Mouse (Mus musculus): ENCODE data around the gene Sdk2. TPM values are rescaled to one million over a fixed set of nuclear protein-coding genes. Genes with fewer than 3 reads are reported as not detected.
A peak's percentile ranks its signal among the peaks of the same experiment; 100 is the strongest.

Gene Sdk2
- polyA plus RNA-seq, 1 experiment from 2014 or later: 3.5 TPM

GRCm38 (mm10) chr11:113764132-113764849 lies 302.6 kb downstream of the Sdk2 start:
- WGBS: 74% methylated on average over 6 of the region's 6 CpGs
- no peak for TF ChIP-seq CTCF (IDR thresholded peaks at IDR 0.05; ENCODE audit: low read depth)
- Histone ChIP-seq H3K9ac (no peak overlapping the region), H3K4me1 (ENCODE audit: insufficient read depth) (peaks cover 26% of the 10 kb centered on the region; the same call in 1 of the 2 replicates), H3K27me3 (ENCODE audit: insufficient read depth, low read length) (no peaks in the 10 kb centered on the region), H3K27ac (ENCODE audit: low read depth) (no peak overlapping the region), H3K9me3 (ENCODE audit: low read depth, low read length) (no peaks in the 10 kb centered on the region), H3K4me2 (no peak overlapping the region), H3K36me3 (ENCODE audit: insufficient read depth) (no peaks in the 10 kb centered on the region), H3K4me3 (ENCODE audit: low read depth, low read length) (no peak overlapping the region)
- no peak for DNase-seq
- no peak for ATAC-seq (ENCODE audit: insufficient read depth)

GRCm38 (mm10) chr11:113763449-113763848 lies 303.4 kb downstream of the Sdk2 start:
- TF ChIP-seq CTCF (IDR thresholded peaks at IDR 0.05; ENCODE audit: low read depth): no peak
- no peaks in the 10 kb centered on the region for H3K27me3 ChIP-seq (ENCODE audit: insufficient read depth, low read length)
- no peak overlapping the region for H3K4me3 ChIP-seq (ENCODE audit: low read depth, low read length)
- no peaks in the 10 kb centered on the region for H3K9me3 ChIP-seq (ENCODE audit: low read depth, low read length)
- H3K4me2 ChIP-seq: no peak overlapping the region
- peaks cover 26% of the 10 kb centered on the region; the same call in 1 of the 2 replicates for H3K4me1 ChIP-seq (ENCODE audit: insufficient read depth)
- H3K36me3 ChIP-seq (ENCODE audit: insufficient read depth): no peaks in the 10 kb centered on the region
- H3K9ac ChIP-seq: no peak overlapping the region
- WGBS: 8% methylated on average over 5 of the region's 5 CpGs
- DNase-seq (peak; percentile 59), ATAC-seq (ENCODE audit: insufficient read depth) (no peak)
- no peak overlapping the region for H3K27ac ChIP-seq (ENCODE audit: low read depth)

DNA sequence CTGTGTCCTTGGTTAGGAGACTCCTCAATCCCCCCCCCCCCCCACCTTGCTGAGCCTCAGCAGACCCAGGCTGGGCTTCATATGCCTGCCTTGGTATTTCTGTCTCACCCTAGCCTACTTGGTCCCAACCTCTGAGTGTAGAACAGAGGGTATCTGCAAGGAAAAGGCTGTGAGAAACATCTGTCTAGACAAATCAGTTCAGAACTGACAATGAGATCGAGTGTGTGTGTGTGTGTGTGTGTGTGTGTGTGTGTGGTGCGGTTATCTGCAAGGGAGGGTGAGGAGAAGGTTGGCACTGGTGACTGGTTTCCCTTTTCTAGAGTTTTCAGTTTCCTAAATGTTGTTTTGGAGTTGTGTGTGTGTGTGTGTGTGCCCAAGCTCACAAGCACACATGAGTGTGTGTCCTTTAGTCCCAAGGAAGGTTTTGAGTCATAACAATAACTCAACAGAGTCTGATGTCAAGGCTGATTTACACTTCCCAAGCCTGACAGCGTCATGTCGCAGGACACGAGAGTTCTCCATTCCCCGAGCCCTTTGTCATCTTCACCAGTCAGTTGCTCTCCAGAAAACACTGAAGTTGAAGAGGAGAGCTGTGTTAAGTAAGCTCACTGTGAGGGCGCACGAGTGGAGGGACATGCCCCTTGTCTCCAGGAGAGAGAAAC lies 304.6 kb downstream of the Sdk2 start:
- no peak for ATAC-seq (ENCODE audit: insufficient read depth)
- Histone ChIP-seq H3K4me2 (no peak overlapping the region), H3K4me3 (ENCODE audit: low read depth, low read length) (no peak overlapping the region), H3K36me3 (ENCODE audit: insufficient read depth) (no peaks in the 10 kb centered on the region), H3K9me3 (ENCODE audit: low read depth, low read length) (no peaks in the 10 kb centered on the region), H3K27ac (ENCODE audit: low read depth) (no peak overlapping the region), H3K9ac (no peak overlapping the region), H3K27me3 (ENCODE audit: insufficient read depth, low read length) (no peaks in the 10 kb centered on the region), H3K4me1 (ENCODE audit: insufficient read depth) (peaks cover 17% of the 10 kb centered on the region; the same call in 1 of the 2 replicates)
- no peak for DNase-seq
- WGBS: 54% methylated on average over 8 of the region's 8 CpGs
- no peak for TF ChIP-seq CTCF (IDR thresholded peaks at IDR 0.05; ENCODE audit: low read depth)

DNA sequence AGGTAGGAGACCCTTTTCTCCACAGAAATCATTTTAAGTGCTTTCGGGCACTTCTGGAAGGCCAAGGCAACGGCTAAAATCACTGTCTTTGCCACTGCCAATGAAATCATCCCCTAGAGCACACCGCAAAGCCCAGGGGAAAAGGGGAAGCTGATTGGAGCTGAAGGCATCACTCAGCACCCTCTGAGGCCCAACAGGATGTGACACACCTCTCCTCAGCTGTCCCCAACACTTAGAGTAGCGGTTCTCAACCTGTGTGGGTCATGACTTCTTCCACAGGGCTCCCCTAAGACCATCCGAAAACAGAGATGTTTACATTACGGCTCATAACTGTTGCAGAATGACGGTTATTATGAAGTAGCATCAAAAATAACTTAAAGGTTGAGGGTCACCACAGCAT lies 305.2 kb downstream of the Sdk2 start:
- 69% methylated on average over 7 of the region's 7 CpGs for WGBS
- no peaks in the 10 kb centered on the region for H3K9me3 ChIP-seq (ENCODE audit: low read depth, low read length)
- peaks cover 13% of the 10 kb centered on the region; the same call in 1 of the 2 replicates for H3K4me1 ChIP-seq (ENCODE audit: insufficient read depth)
- TF ChIP-seq CTCF (IDR thresholded peaks at IDR 0.05; ENCODE audit: low read depth): no peak
- H3K4me2 ChIP-seq: no peak overlapping the region
- H3K4me3 ChIP-seq (ENCODE audit: low read depth, low read length): no peak overlapping the region
- DNase-seq (no peak), ATAC-seq (ENCODE audit: insufficient read depth) (no peak)
- no peaks in the 10 kb centered on the region for H3K36me3 ChIP-seq (ENCODE audit: insufficient read depth)
- no peak overlapping the region for H3K9ac ChIP-seq
- no peaks in the 10 kb centered on the region for H3K27me3 ChIP-seq (ENCODE audit: insufficient read depth, low read length)
- no peak overlapping the region for H3K27ac ChIP-seq (ENCODE audit: low read depth)

DNA sequence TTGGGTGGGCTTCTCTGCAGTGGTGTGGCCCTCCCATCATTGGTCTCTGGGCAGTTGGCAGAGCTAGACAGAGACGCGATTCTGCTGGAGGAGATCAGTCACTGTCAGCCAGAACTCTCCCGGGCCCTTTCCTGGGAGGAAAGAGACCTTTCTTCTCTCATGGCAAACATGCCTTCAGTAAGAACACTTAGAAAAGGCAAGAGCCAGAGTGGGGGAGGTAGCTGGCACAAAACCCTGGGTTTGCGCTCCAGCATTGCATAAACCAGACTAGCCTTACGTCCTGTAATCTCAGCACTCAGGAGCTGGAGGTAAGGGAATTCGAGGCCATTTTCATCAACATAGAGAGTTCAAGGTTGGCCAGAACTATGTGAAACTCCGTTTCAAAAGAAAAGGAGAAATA lies 306.4 kb downstream of the Sdk2 start:
- no peak overlapping the region for H3K9ac ChIP-seq
- DNase-seq (peak; percentile 27), ATAC-seq (ENCODE audit: insufficient read depth) (no peak)
- no peaks in the 10 kb centered on the region for H3K9me3 ChIP-seq (ENCODE audit: low read depth, low read length)
- H3K4me3 ChIP-seq (ENCODE audit: low read depth, low read length): no peak overlapping the region
- no peak for TF ChIP-seq CTCF (IDR thresholded peaks at IDR 0.05; ENCODE audit: low read depth)
- no peaks in the 10 kb centered on the region for H3K36me3 ChIP-seq (ENCODE audit: insufficient read depth)
- H3K27me3 ChIP-seq (ENCODE audit: insufficient read depth, low read length): no peaks in the 10 kb centered on the region
- H3K4me2 ChIP-seq: no peak overlapping the region
- H3K4me1 ChIP-seq (ENCODE audit: insufficient read depth): peaks cover 10% of the 10 kb centered on the region; the same call in 1 of the 2 replicates
- WGBS: 45% methylated on average over 7 of the region's 7 CpGs
- H3K27ac ChIP-seq (ENCODE audit: low read depth): no peak overlapping the region

- no peak overlapping the region for H3K27ac ChIP-seq (ENCODE audit: low read depth)
- H3K4me3 ChIP-seq (ENCODE audit: low read depth, low read length): no peak overlapping the region
- peaks cover 8% of the 10 kb centered on the region; the same call in 1 of the 2 replicates for H3K4me1 ChIP-seq (ENCODE audit: insufficient read depth)
- no peak for ATAC-seq (ENCODE audit: insufficient read depth)
- TF ChIP-seq CTCF (IDR thresholded peaks at IDR 0.05; ENCODE audit: low read depth): no peak
- H3K9ac ChIP-seq: no peak overlapping the region
- no peak overlapping the region for H3K4me2 ChIP-seq
- 89% methylated on average over 5 of the region's 5 CpGs for WGBS
- H3K9me3 ChIP-seq (ENCODE audit: low read depth, low read length): no peaks in the 10 kb centered on the region
- H3K27me3 ChIP-seq (ENCODE audit: insufficient read depth, low read length): no peaks in the 10 kb centered on the region
- H3K36me3 ChIP-seq (ENCODE audit: insufficient read depth): no peaks in the 10 kb centered on the region
- DNase-seq: no peak
Measured at GRCm38 (mm10) chr11:113758851-113759250, 308.0 kb downstream of the Sdk2 start.

DNA sequence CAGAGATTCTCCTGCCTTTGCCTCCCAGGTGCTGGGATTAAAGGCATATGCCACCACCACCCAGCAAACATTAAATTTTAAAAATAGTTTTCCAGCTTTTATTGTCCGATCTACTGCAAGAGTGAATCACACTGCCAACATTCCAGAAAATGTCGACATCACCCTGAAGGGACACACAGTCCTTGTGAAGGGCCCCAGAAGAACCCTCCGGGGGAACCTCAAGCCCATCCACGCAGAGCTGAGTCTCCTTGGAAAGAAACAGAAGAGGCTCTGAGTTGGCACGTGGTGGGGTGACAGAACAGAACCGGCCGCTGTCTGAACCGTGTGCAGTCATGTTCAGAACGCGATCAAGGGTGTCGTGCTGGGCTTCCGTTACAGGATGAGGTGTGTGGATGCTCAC lies 310.3 kb downstream of the Sdk2 start:
- H3K9me3 ChIP-seq (ENCODE audit: low read depth, low read length): no peaks in the 10 kb centered on the region
- no peak for TF ChIP-seq CTCF (IDR thresholded peaks at IDR 0.05; ENCODE audit: low read depth)
- H3K36me3 ChIP-seq (ENCODE audit: insufficient read depth): no peaks in the 10 kb centered on the region
- WGBS: 89% methylated on average over 12 of the region's 12 CpGs
- ATAC-seq (ENCODE audit: insufficient read depth) (no peak), DNase-seq (no peak)
- H3K27ac ChIP-seq (ENCODE audit: low read depth): no peak overlapping the region
- no peak overlapping the region for H3K4me3 ChIP-seq (ENCODE audit: low read depth, low read length)
- no peaks in the 10 kb centered on the region for H3K4me1 ChIP-seq (ENCODE audit: insufficient read depth)
- no peaks in the 10 kb centered on the region for H3K27me3 ChIP-seq (ENCODE audit: insufficient read depth, low read length)
- no peak overlapping the region for H3K9ac ChIP-seq
- H3K4me2 ChIP-seq: no peak overlapping the region
